Mouse (Mus musculus) intestine, embryonic 16.5 days (tissue): ENCODE measurements around the gene A830031A19Rik. TPM values are rescaled to one million over a fixed set of nuclear protein-coding genes. Genes with fewer than 3 reads are reported as not detected.
A peak's percentile ranks its signal among the peaks of the same experiment; 100 is the strongest.

Source experiments
- ATAC-seq: fragments of 200-750 bp; cut with Nextera tagmentation; 2 replicates; pipeline ENCODE4 v1.8.0; 2017; ENCODE audit warnings: moderate TSS enrichment, moderate library complexity
- H3K27ac ChIP-seq: fragments of 300-500 bp; sonication (generic); 2 replicates; pipeline ENCODE4 v1.5.1; 2014; ENCODE audit warnings: mild to moderate bottlenecking, low read length
- H3K27me3 ChIP-seq: fragments of 300-500 bp; sonication (generic); replicated peaks from 2 replicates; pipeline ENCODE4 v1.6.1; 2014; ENCODE audit warnings: low read length, control low read depth, mixed read lengths; ENCODE audit not compliant: control insufficient read depth, insufficient read depth
- H3K36me3 ChIP-seq: fragments of 300-500 bp; sonication (generic); 2 replicates; pipeline ENCODE4 v1.6.1; 2014; ENCODE audit warnings: low read length, control low read depth; ENCODE audit not compliant: control insufficient read depth, insufficient read depth
- H3K4me1 ChIP-seq: fragments of 300-500 bp; sonication (generic); 2 replicates; pipeline ENCODE4 v1.6.1; 2014; ENCODE audit warnings: low read length, control low read depth, mixed read lengths; ENCODE audit not compliant: control insufficient read depth, insufficient read depth
- H3K4me2 ChIP-seq: fragments of 300-500 bp; sonication (generic); 2 replicates; pipeline ENCODE4 v1.6.1; 2014; ENCODE audit warnings: low read depth, low read length, control low read depth
- H3K4me3 ChIP-seq: fragments of 300-500 bp; sonication (generic); 2 replicates; pipeline ENCODE4 v1.5.1; 2014; ENCODE audit warnings: mild to moderate bottlenecking, low read length
- H3K9ac ChIP-seq: fragments of 300-500 bp; sonication (generic); 2 replicates; pipeline ENCODE4 v1.6.1; 2014; ENCODE audit warnings: low read depth, low read length
- H3K9me3 ChIP-seq: fragments of 300-500 bp; sonication (generic); 2 replicates; pipeline ENCODE4 v1.6.1; 2016; ENCODE audit warnings: low read length, control low read depth; ENCODE audit not compliant: control insufficient read depth
- whole genome bisulfite sequencing: fragments of 180-500 bp; shearing (Covaris S2); extraction: QIAGEN DNeasy Blood & Tissue Kit; methylation state at CpG from one replicate; pipeline ENCODE4 v1.1.7; 2014; 5-methylcytosine and 5-hydroxymethylcytosine counted together
- polyA plus RNA-seq: library from polyadenylated mRNA; unstranded; fragments of >200 nt; fragmentation: Nextera tagmentation; extraction: Ambion mirVana; gene quantifications from 2 replicates; pipeline ENCODE4 v1.2.1, GENCODE M21; 2015

Gene A830031A19Rik
- polyA plus RNA-seq, 1 experiment from 2014 or later, result not detected

GRCm38 (mm10) chr11:24098662-24099061 is 23.8 kb upstream of the A830031A19Rik start:
- H3K4me2 ChIP-seq, result no peak overlapping the region
- no peaks in the 10 kb centered on the region for H3K27me3 ChIP-seq
- no peak for ATAC-seq
- H3K27ac ChIP-seq, result no peak overlapping the region
- no peak overlapping the region for H3K9ac ChIP-seq
- no peaks in the 10 kb centered on the region for H3K9me3 ChIP-seq
- no peaks in the 10 kb centered on the region for H3K36me3 ChIP-seq
- H3K4me3 ChIP-seq, result no peak overlapping the region
- peaks cover 37% of the 10 kb centered on the region for H3K4me1 ChIP-seq
- WGBS, result 56% methylated on average over 3 of the region's 3 CpGs

- Histone ChIP-seq H3K9ac (no peak overlapping the region), H3K36me3 (no peaks in the 10 kb centered on the region), H3K4me3 (no peak overlapping the region), H3K4me2 (no peak overlapping the region), H3K27ac (no peak overlapping the region), H3K4me1 (peaks cover 37% of the 10 kb centered on the region), H3K9me3 (no peaks in the 10 kb centered on the region), H3K27me3 (no peaks in the 10 kb centered on the region)
- WGBS, result 73% methylated on average over 5 of the region's 5 CpGs
- no peak for ATAC-seq
Observed at GRCm38 (mm10) chr11:24098069-24098468, 23.2 kb upstream of the A830031A19Rik start.

- 56% methylated on average over 6 of the region's 6 CpGs for WGBS
- Histone ChIP-seq H3K9ac (no peak overlapping the region), H3K27ac (no peak overlapping the region), H3K36me3 (no peaks in the 10 kb centered on the region), H3K4me3 (no peak overlapping the region), H3K4me1 (peaks cover 42% of the 10 kb centered on the region), H3K9me3 (no peaks in the 10 kb centered on the region), H3K27me3 (no peaks in the 10 kb centered on the region), H3K4me2 (no peak overlapping the region)
- ATAC-seq, result no peak
Observed at GRCm38 (mm10) chr11:24097026-24097425, 22.2 kb upstream of the A830031A19Rik start.

- no peak overlapping the region for H3K4me3 ChIP-seq
- no peak overlapping the region for H3K4me2 ChIP-seq
- H3K9me3 ChIP-seq, result no peaks in the 10 kb centered on the region
- ATAC-seq, result no peak
- H3K9ac ChIP-seq, result no peak overlapping the region
- 53% methylated on average over 6 of the region's 6 CpGs for WGBS
- H3K27me3 ChIP-seq, result no peaks in the 10 kb centered on the region
- H3K4me1 ChIP-seq, result peaks cover 42% of the 10 kb centered on the region
- H3K36me3 ChIP-seq, result no peaks in the 10 kb centered on the region
- H3K27ac ChIP-seq, result no peak overlapping the region
Observed at GRCm38 (mm10) chr11:24096483-24096882, 21.6 kb upstream of the A830031A19Rik start.

GRCm38 (mm10) chr11:24095656-24096353 is 21.0 kb upstream of the A830031A19Rik start:
- WGBS, result 72% methylated on average over 7 of the region's 7 CpGs
- H3K4me1 ChIP-seq, result peaks cover 40% of the 10 kb centered on the region
- no peak overlapping the region for H3K27ac ChIP-seq
- no peak overlapping the region for H3K9ac ChIP-seq
- no peaks in the 10 kb centered on the region for H3K36me3 ChIP-seq
- ATAC-seq, result no peak
- H3K4me2 ChIP-seq, result 0 out of 2 replicates have a peak overlapping the region, but pooled peaks have one; percentile 4
- H3K9me3 ChIP-seq, result no peaks in the 10 kb centered on the region
- no peak overlapping the region for H3K4me3 ChIP-seq
- no peaks in the 10 kb centered on the region for H3K27me3 ChIP-seq

GRCm38 (mm10) chr11:24095236-24095635 is 20.4 kb upstream of the A830031A19Rik start:
- H3K4me3 ChIP-seq, result no peak overlapping the region
- H3K27ac ChIP-seq, result 0 out of 2 replicates have a peak overlapping the region, but pooled peaks have one; percentile 39

GRCm38 (mm10) chr11:24094086-24094487 is 19.2 kb upstream of the A830031A19Rik start:
- no peak overlapping the region for H3K9ac ChIP-seq
- no peak overlapping the region for H3K27ac ChIP-seq
- no peak overlapping the region for H3K4me2 ChIP-seq
- no peak for ATAC-seq
- peaks cover 33% of the 10 kb centered on the region for H3K4me1 ChIP-seq
- WGBS, result 55% methylated on average over 5 of the region's 5 CpGs
- no peak overlapping the region for H3K4me3 ChIP-seq
- no peaks in the 10 kb centered on the region for H3K36me3 ChIP-seq
- H3K27me3 ChIP-seq, result no peaks in the 10 kb centered on the region
- H3K9me3 ChIP-seq, result no peaks in the 10 kb centered on the region

More at GRCm38 (mm10) chr11:24095236-24095635, 20.4 kb upstream of the A830031A19Rik start:
- H3K9ac ChIP-seq, result no peak overlapping the region
- no peaks in the 10 kb centered on the region for H3K27me3 ChIP-seq
- WGBS, result 35% methylated on average over 9 of the region's 9 CpGs
- no peaks in the 10 kb centered on the region for H3K36me3 ChIP-seq
- H3K4me2 ChIP-seq, result peak overlapping the region; percentile 4; the same call in 1 of the 2 replicates
- H3K9me3 ChIP-seq, result no peaks in the 10 kb centered on the region
- ATAC-seq, result no peak
- H3K4me1 ChIP-seq, result peaks cover 35% of the 10 kb centered on the region

- peak; percentile 57; the same call in 1 of the 2 replicates for ATAC-seq
- no peak overlapping the region for H3K27ac ChIP-seq
- WGBS, result 47% methylated on average over 3 of the region's 3 CpGs
Observed at GRCm38 (mm10) chr11:24092618-24093017, 17.8 kb upstream of the A830031A19Rik start.

GRCm38 (mm10) chr11:24091393-24092080 is 16.7 kb upstream of the A830031A19Rik start:
- no peak overlapping the region for H3K9ac ChIP-seq
- 47% methylated on average over 15 of the region's 15 CpGs for WGBS
- ATAC-seq, result 0 out of 2 replicates have a peak, but pooled peaks have one; percentile 41
- H3K4me3 ChIP-seq, result no peak overlapping the region
- no peaks in the 10 kb centered on the region for H3K36me3 ChIP-seq
- no peaks in the 10 kb centered on the region for H3K9me3 ChIP-seq
- no peak overlapping the region for H3K27ac ChIP-seq
- peaks cover 23% of the 10 kb centered on the region for H3K4me1 ChIP-seq
- no peaks in the 10 kb centered on the region for H3K27me3 ChIP-seq
- no peak overlapping the region; the same call in 1 of the 2 replicates for H3K4me2 ChIP-seq

More at GRCm38 (mm10) chr11:24092618-24093017, 17.8 kb upstream of the A830031A19Rik start:
- Histone ChIP-seq H3K4me2 (no peak overlapping the region), H3K9me3 (no peaks in the 10 kb centered on the region), H3K36me3 (no peaks in the 10 kb centered on the region), H3K4me1 (peaks cover 28% of the 10 kb centered on the region), H3K27me3 (no peaks in the 10 kb centered on the region), H3K9ac (no peak overlapping the region), H3K4me3 (no peak overlapping the region)
